Mouse (Mus musculus): Measurements from ENCODE around the gene Ptpre.

Ptpre gene

DNA sequence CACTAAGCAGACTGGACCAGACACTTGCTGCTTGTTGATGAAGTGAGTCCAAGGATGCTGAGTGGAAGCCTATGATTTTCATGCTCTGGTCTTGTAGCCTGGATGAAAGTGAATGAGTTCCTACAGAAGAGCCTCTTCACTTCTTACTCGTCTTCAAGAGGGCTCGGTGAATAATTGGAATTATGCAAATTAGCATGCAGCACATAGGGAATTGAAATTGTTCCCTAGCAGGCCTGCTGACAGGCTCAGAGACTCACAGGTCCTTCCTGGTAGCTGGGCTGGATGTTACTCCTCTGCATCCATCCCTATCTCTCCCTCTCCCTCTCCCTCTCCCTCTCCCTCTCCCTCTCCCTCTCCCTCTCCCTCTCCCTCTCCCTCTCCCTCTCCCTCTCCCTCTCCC is 102.1 kb downstream of the Ptpre start:
- in situ Hi-C loops (cut with MboI, MseI), result loop anchor here in 1 of 2 experiments (25.0 kb wide), 1 partner anchor 1852 kb away; the partner anchor contains the start of genes Dhx32 and Fank1

GRCm38 (mm10) chr7:135641698-135642507 is 104.6 kb downstream of the Ptpre start:
- in situ Hi-C loops (cut with MboI, MseI), result loop anchor here in 1 of 2 experiments (25.0 kb wide), 1 partner anchor 1855 kb away; the partner anchor contains the start of genes Dhx32 and Fank1

DNA sequence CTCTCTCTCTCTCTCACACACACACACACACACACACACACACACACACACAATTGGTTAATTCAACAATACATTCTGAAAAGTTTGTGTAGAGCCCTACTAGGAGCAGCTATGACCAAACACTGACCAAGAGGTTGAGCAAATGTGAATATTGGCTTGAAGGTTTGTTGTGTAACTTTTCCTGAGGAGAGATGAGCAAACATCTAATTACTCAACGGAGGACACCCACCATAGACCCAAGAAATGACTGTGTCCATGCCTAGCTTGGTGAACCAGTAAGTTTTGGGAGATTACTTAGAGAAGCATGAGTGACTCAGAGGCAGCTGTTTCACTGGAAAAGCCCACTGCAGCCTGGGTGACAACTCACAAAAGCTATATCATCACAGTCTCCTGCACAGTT is 107.2 kb downstream of the Ptpre start:
- in situ Hi-C loops (cut with MboI, MseI), result loop anchor here in 1 of 2 experiments (25.0 kb wide), 1 partner anchor 1857 kb away; the partner anchor contains the start of genes Dhx32 and Fank1

GRCm38 (mm10) chr7:135646976-135647375 is 109.7 kb downstream of the Ptpre start:
- in situ Hi-C loops (cut with MboI, MseI), result loop anchor here in 1 of 2 experiments (25.0 kb wide), 1 partner anchor 1860 kb away; the partner anchor contains the start of genes Dhx32 and Fank1

GRCm38 (mm10) chr7:135648821-135649220 is 111.5 kb downstream of the Ptpre start:
- in situ Hi-C loops (cut with MboI, MseI), result loop anchor here in 1 of 2 experiments (25.0 kb wide), 1 partner anchor 1862 kb away; the partner anchor contains the start of genes Dhx32 and Fank1

DNA sequence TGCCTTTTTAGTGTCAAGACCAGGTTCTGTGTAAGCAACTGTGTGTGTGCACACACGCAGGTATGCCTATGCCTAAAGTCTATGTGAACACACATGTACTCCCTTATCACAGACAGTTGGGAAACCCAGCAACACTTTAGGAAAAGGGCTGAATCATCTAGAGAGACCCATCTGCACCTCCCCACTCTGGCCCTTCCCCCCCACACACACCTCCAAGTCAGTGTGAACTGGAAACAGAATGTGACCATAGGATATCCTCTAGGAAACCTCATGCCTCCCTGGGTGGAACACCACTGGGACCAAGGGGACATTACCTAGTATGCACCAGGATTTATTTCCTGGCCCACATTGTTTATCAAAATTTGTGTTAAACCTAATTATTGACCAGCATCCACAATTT is 112.0 kb downstream of the Ptpre start:
- in situ Hi-C loops (cut with MboI, MseI), result loop anchor here in 1 of 2 experiments (25.0 kb wide), 1 partner anchor 1862 kb away; the partner anchor contains the start of genes Dhx32 and Fank1

GRCm38 (mm10) chr7:135650061-135650460 is 112.8 kb downstream of the Ptpre start:
- in situ Hi-C loops (cut with MboI, MseI), result no loop called here

GRCm38 (mm10) chr7:135651831-135652511 is 114.7 kb downstream of the Ptpre start:
- in situ Hi-C loops (cut with MboI, MseI), result no loop called here

GRCm38 (mm10) chr7:135652781-135653180 is 115.5 kb downstream of the Ptpre start:
- in situ Hi-C loops (cut with MboI, MseI), result no loop called here

DNA sequence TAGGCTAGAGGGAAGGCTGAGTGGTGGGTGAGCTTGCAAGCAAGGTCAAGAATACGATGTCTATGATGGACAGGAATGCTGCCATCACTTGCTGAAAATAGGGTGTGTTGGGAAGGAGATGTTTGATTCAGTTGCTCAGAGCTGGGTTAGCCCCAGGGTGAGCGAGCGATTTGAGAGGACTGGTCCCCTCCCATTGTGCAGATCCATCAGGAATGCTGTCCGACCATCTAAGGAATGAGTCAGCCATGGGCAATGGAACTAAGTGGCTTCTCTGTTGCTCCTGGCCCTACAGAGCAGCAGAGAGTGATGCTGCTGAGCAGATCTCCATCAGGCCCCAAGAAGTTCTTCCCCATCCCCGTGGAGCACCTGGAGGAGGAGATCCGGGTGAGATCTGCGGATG is 116.3 kb downstream of the Ptpre start:
- in situ Hi-C loops (cut with MboI, MseI), result no loop called here

GRCm38 (mm10) chr7:135654288-135654687 is 117.0 kb downstream of the Ptpre start:
- in situ Hi-C loops (cut with MboI, MseI), result no loop called here

DNA sequence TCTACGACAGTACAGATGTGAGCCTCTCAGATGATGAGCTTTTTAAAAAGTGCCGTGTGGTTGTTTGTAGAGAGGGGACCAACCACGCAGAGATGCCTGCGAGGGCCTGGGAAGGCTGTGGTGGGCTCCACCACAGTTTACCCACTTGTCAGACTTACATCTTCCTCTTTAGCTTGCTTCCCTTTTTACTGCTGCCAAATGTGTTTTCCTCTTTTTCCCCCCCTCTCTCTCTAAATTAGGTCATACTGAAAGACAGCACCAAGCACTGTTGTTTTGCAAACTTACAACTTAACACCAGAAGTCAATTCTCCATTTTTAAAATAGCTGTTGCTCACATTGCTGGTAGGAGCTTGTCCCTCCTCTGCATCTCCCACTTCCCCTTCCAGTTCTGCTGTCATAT is 117.8 kb downstream of the Ptpre start:
- in situ Hi-C loops (cut with MboI, MseI), result no loop called here

- in situ Hi-C loops (cut with MboI, MseI), result no loop called here
Measured at GRCm38 (mm10) chr7:135658150-135658549, 120.9 kb downstream of the Ptpre start.

- in situ Hi-C loops (cut with MboI, MseI), result no loop called here
Measured at GRCm38 (mm10) chr7:135659314-135659935, 122.1 kb downstream of the Ptpre start.

- in situ Hi-C loops (cut with MboI, MseI), result no loop called here
Measured at GRCm38 (mm10) chr7:135660314-135660713, 123.0 kb downstream of the Ptpre start.

- in situ Hi-C loops (cut with MboI, MseI), result no loop called here
Measured at GRCm38 (mm10) chr7:135664211-135664610, 126.9 kb downstream of the Ptpre start.

DNA sequence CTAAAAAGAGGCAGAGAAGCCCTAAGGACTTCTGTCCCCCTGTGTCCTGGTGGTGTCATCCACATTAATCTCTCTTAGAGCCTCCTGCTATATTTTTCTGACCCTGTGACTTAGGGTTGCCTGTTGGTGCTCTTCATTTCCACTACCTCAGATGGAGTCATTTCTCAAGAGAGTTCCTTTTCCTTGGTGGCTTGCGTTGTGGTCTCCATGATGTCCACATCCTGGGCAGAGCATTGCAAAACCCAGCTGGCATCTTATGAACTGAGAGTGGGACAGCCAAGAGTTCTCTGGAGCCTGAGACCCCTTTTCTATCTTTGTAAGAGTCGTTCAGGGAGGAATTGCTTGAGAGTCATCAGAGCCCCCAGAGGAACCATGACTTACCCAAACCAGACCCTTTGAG is 129.0 kb downstream of the Ptpre start:
- in situ Hi-C loops (cut with MboI, MseI), result loop anchor here in 1 of 2 experiments (5.0 kb wide), 1 partner anchor 129 kb away; the partner anchor contains the start of gene Ptpre

DNA sequence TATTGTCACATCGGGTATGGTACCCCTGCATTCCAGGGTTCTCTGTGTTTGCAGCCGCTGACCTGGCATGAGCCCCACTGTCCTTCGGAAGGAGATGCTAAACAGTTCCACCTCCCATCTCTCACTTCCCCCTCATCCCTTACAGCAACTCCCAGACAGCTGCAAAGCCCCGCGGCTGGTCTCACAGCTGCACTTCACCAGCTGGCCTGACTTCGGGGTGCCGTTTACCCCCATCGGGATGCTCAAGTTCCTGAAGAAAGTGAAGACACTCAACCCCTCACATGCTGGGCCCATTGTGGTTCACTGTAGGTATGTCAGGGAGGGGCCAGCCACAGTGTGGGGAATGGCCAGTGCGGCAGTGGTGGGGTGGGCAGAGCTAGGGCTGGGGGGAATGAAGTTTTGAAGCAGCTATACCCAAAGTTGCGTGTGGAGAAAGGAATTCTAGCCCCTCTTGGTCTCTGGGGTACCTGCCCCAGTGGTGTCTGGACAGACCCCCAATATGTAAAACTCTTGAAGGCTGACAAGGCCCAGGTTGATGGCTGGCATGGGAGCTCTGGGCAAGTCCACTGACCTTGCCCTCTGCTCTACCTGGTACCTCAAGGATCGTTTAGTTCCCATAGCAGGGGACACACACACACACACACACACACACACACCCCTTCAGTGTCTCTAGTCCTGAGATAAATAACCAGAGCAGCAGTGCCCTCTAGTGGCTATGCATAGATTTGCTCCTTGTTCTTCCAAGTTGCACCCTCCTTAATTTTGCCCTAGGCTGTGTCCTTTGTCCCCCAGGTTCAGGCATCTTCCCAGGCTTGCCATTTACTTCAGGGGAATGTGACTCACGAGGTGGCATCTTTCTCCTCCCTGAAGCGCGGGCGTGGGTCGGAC is 131.8 kb downstream of the Ptpre start:
- in situ Hi-C loops (cut with MboI, MseI), result loop anchor here in 1 of 2 experiments (5.0 kb wide), 1 partner anchor 132 kb away; the partner anchor contains the start of gene Ptpre

- in situ Hi-C loops (cut with MboI, MseI), result loop anchor here in 1 of 2 experiments (10.0 kb wide), 1 partner anchor 269 kb away; no protein-coding TSS in a partner anchor
Measured at GRCm38 (mm10) chr7:135673576-135673975, 136.3 kb downstream of the Ptpre start.

DNA sequence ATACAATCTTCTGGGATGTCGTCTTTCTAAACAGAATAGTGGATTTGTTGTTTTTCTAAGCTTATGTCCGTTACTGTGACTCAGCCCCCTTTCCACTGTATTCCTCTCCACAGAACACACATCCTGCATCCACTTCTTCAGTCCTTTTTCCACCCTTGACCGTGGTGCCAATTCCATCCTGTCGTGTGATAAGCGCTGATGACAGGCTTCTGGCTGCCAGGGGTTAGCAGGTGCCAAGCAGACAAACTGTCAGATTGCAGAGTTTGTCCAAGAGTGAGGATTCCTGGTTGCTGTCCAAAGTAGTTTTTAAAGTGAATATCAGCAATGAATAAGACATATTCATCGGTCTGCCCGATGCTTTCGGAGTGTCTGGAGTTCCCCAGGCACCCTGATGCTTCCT is 139.4 kb downstream of the Ptpre start:
- in situ Hi-C loops (cut with MboI, MseI), result loop anchor here in 1 of 2 experiments (10.0 kb wide), 1 partner anchor 272 kb away; no protein-coding TSS in a partner anchor
